Mouse (Mus musculus) right cerebral cortex, adult 18-20 months (tissue): ENCODE measurements around the gene Ttc30a2.
"Not testable (repeated sequence)": the region's sequence is repeated elsewhere in the genome, so short reads cannot be mapped to it uniquely, and the experiment has no call there.

ENCODE experiments used
- DNase-seq: peaks from one replicate; pipeline ENCODE4 v3.0.0; 2022; ENCODE audit warnings: mixed read lengths

The Ttc30a2 gene

GRCm38 (mm10) chr2:75977752-75978368, at the start of gene Ttc30a2:
Gene Ttc30a2 (minus strand): TSS chr2:75978170.
- not testable (repeated sequence) for DNase-seq

GRCm38 (mm10) chr2:76016890-76017289, 38.9 kb upstream of the Ttc30a2 start:
- no peak for DNase-seq

GRCm38 (mm10) chr2:76016136-76016535, 38.2 kb upstream of the Ttc30a2 start:
- no peak for DNase-seq

- DNase-seq: no peak
Measured at GRCm38 (mm10) chr2:76015460-76015859, 37.5 kb upstream of the Ttc30a2 start.

- DNase-seq: no peak
Measured at GRCm38 (mm10) chr2:76014659-76015058, 36.7 kb upstream of the Ttc30a2 start.

- DNase-seq: no peak
Measured at GRCm38 (mm10) chr2:76006194-76006593, 28.2 kb upstream of the Ttc30a2 start.

- DNase-seq: no peak
Measured at GRCm38 (mm10) chr2:76002899-76003298, 24.9 kb upstream of the Ttc30a2 start.

GRCm38 (mm10) chr2:76001392-76001791, 23.4 kb upstream of the Ttc30a2 start:
- DNase-seq: peak; percentile 39

GRCm38 (mm10) chr2:75999636-76000035, 21.7 kb upstream of the Ttc30a2 start:
- DNase-seq: no peak

GRCm38 (mm10) chr2:75998692-75999091, 20.7 kb upstream of the Ttc30a2 start:
- DNase-seq: no peak

- DNase-seq: no peak
Measured at GRCm38 (mm10) chr2:75997726-75998125, 19.8 kb upstream of the Ttc30a2 start.

- no peak for DNase-seq
Measured at GRCm38 (mm10) chr2:75994841-75995240, 16.9 kb upstream of the Ttc30a2 start.

GRCm38 (mm10) chr2:75991581-75992205, 13.7 kb upstream of the Ttc30a2 start:
- DNase-seq: no peak

- DNase-seq: peak; percentile 48
Measured at GRCm38 (mm10) chr2:75990885-75991539, 13.0 kb upstream of the Ttc30a2 start.

- DNase-seq: no peak
Measured at GRCm38 (mm10) chr2:75989694-75990093, 11.7 kb upstream of the Ttc30a2 start.

- no peak for DNase-seq
Measured at GRCm38 (mm10) chr2:75988779-75989363, 10.9 kb upstream of the Ttc30a2 start.

- no peak for DNase-seq
Measured at GRCm38 (mm10) chr2:75988378-75988777, 10.4 kb upstream of the Ttc30a2 start.

GRCm38 (mm10) chr2:75987739-75988138, 9.8 kb upstream of the Ttc30a2 start:
- no peak for DNase-seq

- DNase-seq: peak; percentile 67
Measured at GRCm38 (mm10) chr2:75985124-75985523, 7.2 kb upstream of the Ttc30a2 start.

GRCm38 (mm10) chr2:75983847-75984246, 5.9 kb upstream of the Ttc30a2 start:
- DNase-seq: no peak

GRCm38 (mm10) chr2:75983091-75983490, 5.1 kb upstream of the Ttc30a2 start:
- no peak for DNase-seq

- no peak for DNase-seq
Measured at GRCm38 (mm10) chr2:75982626-75983025, 4.7 kb upstream of the Ttc30a2 start.

GRCm38 (mm10) chr2:75981440-75982081, 3.6 kb upstream of the Ttc30a2 start, which contains the start of gene Ttc30a1:
Gene Ttc30a1 (minus strand): TSS chr2:75981967.
- DNase-seq: peak; percentile 78
